Mouse (Mus musculus) kidney, embryonic 16.5 days (tissue): ENCODE measurements around the gene Prdm1. TPM values are rescaled to one million over a fixed set of nuclear protein-coding genes. Genes with fewer than 3 reads are reported as not detected.
A peak's percentile ranks its signal among the peaks of the same experiment; 100 is the strongest.

Experiments used
- ATAC-seq: fragments of 200-750 bp; cut with Nextera tagmentation; 2 replicates; pipeline ENCODE4 v1.8.0; 2017; ENCODE audit warnings: moderate TSS enrichment; ENCODE audit not compliant: low FRiP score, low TSS enrichment
- H3K27ac ChIP-seq: fragments of 300-500 bp; sonication (generic); 2 replicates; pipeline ENCODE4 v1.5.1; 2014; ENCODE audit warnings: low read length
- H3K27me3 ChIP-seq: fragments of 300-500 bp; sonication (generic); 2 replicates; pipeline ENCODE4 v1.6.1; 2014; ENCODE audit warnings: low read length, control low read depth, mixed read lengths; ENCODE audit not compliant: insufficient read depth
- H3K36me3 ChIP-seq: fragments of 300-500 bp; sonication (generic); 2 replicates; pipeline ENCODE4 v1.6.1; 2014; ENCODE audit warnings: low read length, control low read depth, mixed read lengths; ENCODE audit not compliant: insufficient read depth
- H3K4me1 ChIP-seq: fragments of 300-500 bp; sonication (generic); 2 replicates; pipeline ENCODE4 v1.6.1; 2014; ENCODE audit warnings: low read length, control low read depth, mixed read lengths; ENCODE audit not compliant: insufficient read depth
- H3K4me2 ChIP-seq: fragments of 300-500 bp; sonication (generic); replicated peaks from 2 replicates; pipeline ENCODE4 v1.6.1; 2014; ENCODE audit warnings: low read depth, low read length
- H3K4me3 ChIP-seq: fragments of 300-500 bp; sonication (generic); 2 replicates; pipeline ENCODE4 v1.5.1; 2014; ENCODE audit warnings: mild to moderate bottlenecking, low read length
- H3K9ac ChIP-seq: fragments of 300-500 bp; sonication (generic); replicated peaks from 2 replicates; pipeline ENCODE4 v1.6.1; 2014; ENCODE audit warnings: low read length
- H3K9me3 ChIP-seq: fragments of 300-500 bp; sonication (generic); 2 replicates; pipeline ENCODE4 v1.6.1; 2016; ENCODE audit warnings: low read length, control low read depth
- WGBS: fragments of 180-500 bp; shearing (Covaris S2); extraction: QIAGEN DNeasy Blood & Tissue Kit; methylation state at CpG from one replicate; pipeline ENCODE4 v1.1.7; 2014; 5-methylcytosine and 5-hydroxymethylcytosine counted together
- polyA plus RNA-seq: library from polyadenylated mRNA; unstranded; fragments of >200 nt; fragmentation: Nextera tagmentation; extraction: Ambion mirVana; gene quantifications from 2 replicates; pipeline ENCODE4 v1.2.1, GENCODE M21; 2015

Prdm1 gene
- polyA plus RNA-seq, 1 experiment from 2014 or later: 2.9 TPM

DNA sequence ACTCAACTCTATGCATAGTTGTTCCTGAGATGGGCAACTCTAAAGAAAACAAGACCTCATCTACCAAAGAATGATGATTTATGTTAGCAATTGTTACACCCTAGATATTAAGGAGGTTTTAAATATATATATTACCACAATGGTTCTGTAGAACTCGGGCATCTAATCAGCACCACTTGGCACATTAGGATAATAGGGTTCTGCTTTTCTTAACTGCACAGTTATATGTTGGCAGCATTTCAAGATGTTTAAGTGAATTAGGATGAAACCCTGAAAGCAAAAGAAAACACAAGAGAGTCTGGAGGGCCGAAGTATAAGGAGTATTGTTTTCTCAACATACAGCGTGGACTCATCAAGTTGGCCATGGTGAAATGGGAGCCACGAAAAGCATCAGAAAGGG, 92.3 kb downstream of the Prdm1 start:
- H3K4me3 ChIP-seq: no peak overlapping the region
- H3K9me3 ChIP-seq: no peaks in the 10 kb centered on the region
- H3K27me3 ChIP-seq: no peaks in the 10 kb centered on the region
- 81% methylated on average over 4 of the region's 4 CpGs for WGBS
- no peak overlapping the region for H3K27ac ChIP-seq
- no peak overlapping the region for H3K4me2 ChIP-seq
- no peaks in the 10 kb centered on the region for H3K4me1 ChIP-seq
- H3K9ac ChIP-seq: no peak overlapping the region
- no peaks in the 10 kb centered on the region for H3K36me3 ChIP-seq
- no peak for ATAC-seq

DNA sequence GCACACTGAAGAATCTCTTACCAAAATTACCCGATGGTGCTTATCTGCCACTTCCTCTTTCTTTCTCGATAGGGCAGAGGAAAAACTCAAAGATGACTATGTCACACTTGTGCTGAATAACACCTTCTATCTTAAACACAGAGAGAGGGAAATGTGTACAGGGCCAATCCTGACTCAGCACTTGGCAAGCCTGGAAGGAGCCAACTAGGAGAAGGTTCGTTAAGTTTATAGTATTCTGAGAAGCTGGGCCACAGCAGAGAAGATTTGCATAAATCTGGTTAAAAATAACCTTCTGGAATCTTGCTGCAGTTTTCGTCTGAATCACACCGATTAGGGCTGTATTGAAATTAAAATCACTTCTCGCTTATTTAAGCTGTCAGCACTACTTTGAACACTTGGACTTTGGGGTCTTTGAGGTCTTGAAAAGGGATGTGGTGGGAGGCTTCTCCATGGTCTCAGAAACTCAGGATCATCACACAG, 93.6 kb downstream of the Prdm1 start:
- H3K27me3 ChIP-seq: no peaks in the 10 kb centered on the region
- H3K27ac ChIP-seq: no peak overlapping the region
- no peak overlapping the region for H3K9ac ChIP-seq
- ATAC-seq: no peak
- H3K4me3 ChIP-seq: no peak overlapping the region
- 64% methylated on average over 6 of the region's 6 CpGs for WGBS
- H3K36me3 ChIP-seq: no peaks in the 10 kb centered on the region
- no peaks in the 10 kb centered on the region for H3K9me3 ChIP-seq
- H3K4me1 ChIP-seq: no peaks in the 10 kb centered on the region
- no peak overlapping the region for H3K4me2 ChIP-seq

DNA sequence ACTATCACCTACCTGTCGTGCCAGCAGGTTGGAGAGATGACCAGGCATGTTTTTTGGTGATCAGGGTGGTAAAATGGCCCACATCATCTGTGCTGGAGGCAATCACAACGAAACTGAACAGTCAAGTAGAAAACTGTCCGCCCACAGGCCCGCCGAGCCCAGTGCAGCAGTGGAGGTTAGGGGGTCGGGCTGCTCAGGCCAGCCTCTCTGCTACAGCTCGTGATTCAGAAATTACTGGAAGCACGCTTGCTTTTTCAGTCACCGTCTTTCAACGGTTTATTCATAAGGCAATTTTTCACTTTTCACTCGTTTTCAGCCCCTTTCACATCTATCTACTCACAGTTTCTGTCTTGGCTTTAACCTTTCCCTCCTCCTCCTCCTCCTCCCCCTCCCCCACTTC, 96.1 kb downstream of the Prdm1 start:
- Histone ChIP-seq H3K4me1 (no peaks in the 10 kb centered on the region), H3K4me3 (no peak overlapping the region), H3K4me2 (no peak overlapping the region), H3K9me3 (no peaks in the 10 kb centered on the region), H3K27me3 (no peaks in the 10 kb centered on the region), H3K27ac (no peak overlapping the region), H3K9ac (no peak overlapping the region), H3K36me3 (no peaks in the 10 kb centered on the region)
- no peak for ATAC-seq
- 55% methylated on average over 11 of the region's 11 CpGs for WGBS

DNA sequence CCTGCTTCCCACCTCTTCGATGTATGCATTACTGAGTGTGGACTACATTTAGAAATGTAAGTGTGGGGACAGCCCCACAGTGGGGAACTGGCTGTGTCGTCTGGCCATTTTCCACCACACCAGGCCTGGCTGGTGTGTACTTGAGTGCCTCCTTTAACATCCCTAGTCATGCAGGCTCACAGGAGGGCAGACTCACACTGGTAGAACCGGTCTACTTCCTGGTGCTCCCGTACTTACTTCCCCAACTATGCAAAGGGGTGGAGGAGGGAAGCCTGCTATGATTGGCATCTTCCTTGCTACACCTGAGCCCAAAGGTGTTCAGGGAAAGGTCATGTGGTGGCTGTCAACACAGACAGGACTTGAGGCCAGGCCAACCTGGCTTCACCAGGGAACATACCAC, 96.6 kb downstream of the Prdm1 start:
- H3K9me3 ChIP-seq: no peaks in the 10 kb centered on the region
- no peak overlapping the region for H3K4me3 ChIP-seq
- H3K27ac ChIP-seq: no peak overlapping the region
- H3K27me3 ChIP-seq: no peaks in the 10 kb centered on the region
- WGBS: 82% methylated on average over 4 of the region's 4 CpGs
- H3K4me2 ChIP-seq: no peak overlapping the region
- ATAC-seq: peak; percentile 62; the same call in 1 of the 2 replicates
- H3K36me3 ChIP-seq: no peaks in the 10 kb centered on the region
- H3K9ac ChIP-seq: no peak overlapping the region
- no peaks in the 10 kb centered on the region for H3K4me1 ChIP-seq

DNA sequence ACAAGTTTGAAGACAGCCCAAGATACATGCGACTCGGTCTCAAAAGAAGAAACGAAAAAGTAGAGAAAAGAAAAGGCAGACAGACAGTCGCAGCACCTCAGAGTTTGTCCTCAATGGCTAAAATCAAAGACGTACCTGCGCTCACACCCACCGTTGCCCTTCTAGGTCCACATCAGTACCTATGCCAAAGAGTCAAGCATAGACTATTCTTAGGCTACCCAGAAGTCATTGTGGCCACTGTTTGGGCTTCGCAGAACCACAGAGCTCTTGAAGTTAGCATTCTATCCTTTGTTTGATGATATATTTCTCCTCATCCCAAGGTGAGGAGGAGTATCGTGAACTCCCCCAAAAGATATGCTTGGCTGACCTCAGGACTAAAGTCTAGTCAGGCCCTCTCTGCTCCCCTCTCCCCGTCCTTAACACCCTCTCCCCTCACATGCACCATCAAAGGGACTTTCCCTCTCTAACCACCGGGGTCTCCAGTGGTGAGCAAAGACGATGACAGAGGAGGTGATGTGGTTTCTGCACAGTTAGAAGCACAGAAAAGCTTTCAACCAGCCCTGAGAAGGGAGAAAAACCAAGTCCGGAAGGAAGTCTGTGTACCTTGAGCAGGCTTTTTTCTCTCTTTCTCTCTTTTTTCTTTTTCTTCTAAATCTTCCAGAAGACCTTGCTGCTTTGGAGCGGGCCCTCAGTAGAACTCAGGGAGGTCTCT, 99.0 kb downstream of the Prdm1 start:
- Histone ChIP-seq H3K4me3 (no peak overlapping the region), H3K4me1 (no peaks in the 10 kb centered on the region)
- WGBS: 85% methylated on average over 14 of the region's 14 CpGs

DNA sequence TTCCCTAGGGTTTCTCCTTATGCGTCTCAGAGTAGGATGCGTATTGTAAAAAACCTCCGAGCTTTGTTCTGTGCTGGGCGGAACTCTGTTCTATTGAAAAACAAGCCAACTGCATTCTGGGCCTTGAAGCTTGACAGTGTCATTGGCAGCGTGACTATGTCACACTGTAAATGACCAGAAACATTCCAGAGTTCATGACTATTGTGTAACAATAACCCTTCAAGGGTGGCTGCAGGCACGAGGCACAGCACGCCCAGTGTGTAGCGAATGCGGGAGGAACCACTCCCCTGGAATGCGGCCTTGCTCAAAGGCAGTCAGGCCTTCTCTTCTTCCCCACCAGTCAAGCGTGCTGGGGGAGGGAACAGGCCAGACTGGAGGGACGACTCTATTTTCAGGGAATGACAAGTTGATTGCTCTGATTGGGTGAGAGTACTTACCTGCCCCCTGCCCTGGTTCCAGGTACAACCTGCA, 100.4 kb downstream of the Prdm1 start:
- no peaks in the 10 kb centered on the region for H3K27me3 ChIP-seq
- H3K9me3 ChIP-seq: no peaks in the 10 kb centered on the region
- no peaks in the 10 kb centered on the region for H3K4me1 ChIP-seq
- peak overlapping the region; percentile 13; the same call in 1 of the 2 replicates for H3K4me2 ChIP-seq
- 42% methylated on average over 12 of the region's 12 CpGs for WGBS
- H3K9ac ChIP-seq: no peak overlapping the region
- H3K4me3 ChIP-seq: no peak overlapping the region
- no peaks in the 10 kb centered on the region for H3K36me3 ChIP-seq
- peak; percentile 94 for ATAC-seq
- peak overlapping the region; percentile 41 for H3K27ac ChIP-seq

More for the DNA sequence above, 99.0 kb downstream of the Prdm1 start:
- H3K27me3 ChIP-seq: no peaks in the 10 kb centered on the region
- H3K4me2 ChIP-seq: no peak overlapping the region
- ATAC-seq: no peak
- no peak overlapping the region for H3K9ac ChIP-seq
- H3K27ac ChIP-seq: no peak overlapping the region
- no peaks in the 10 kb centered on the region for H3K9me3 ChIP-seq
- no peaks in the 10 kb centered on the region for H3K36me3 ChIP-seq

DNA sequence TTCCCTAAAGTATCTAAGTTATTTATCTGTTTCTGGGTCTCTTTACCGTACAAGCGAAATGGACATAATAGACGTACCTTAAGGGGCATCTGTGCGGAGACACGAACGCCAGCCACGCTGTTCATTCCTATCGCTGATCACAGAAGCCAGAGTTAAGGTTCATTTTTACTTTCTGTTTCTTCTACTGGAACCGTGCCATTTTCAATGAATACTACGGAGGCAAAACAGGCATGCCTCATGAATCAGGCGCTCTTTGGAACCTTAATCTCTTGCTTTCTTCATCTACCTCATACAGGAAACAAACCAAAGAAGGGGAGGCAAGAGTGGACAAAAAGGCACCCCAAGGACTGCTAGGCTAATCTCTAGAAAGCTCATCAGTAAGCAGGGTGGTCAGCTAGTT, 100.9 kb downstream of the Prdm1 start:
- 68% methylated on average over 11 of the region's 11 CpGs for WGBS
- no peak; the same call in 1 of the 2 replicates for ATAC-seq
- H3K27ac ChIP-seq: peak overlapping the region; percentile 41

DNA sequence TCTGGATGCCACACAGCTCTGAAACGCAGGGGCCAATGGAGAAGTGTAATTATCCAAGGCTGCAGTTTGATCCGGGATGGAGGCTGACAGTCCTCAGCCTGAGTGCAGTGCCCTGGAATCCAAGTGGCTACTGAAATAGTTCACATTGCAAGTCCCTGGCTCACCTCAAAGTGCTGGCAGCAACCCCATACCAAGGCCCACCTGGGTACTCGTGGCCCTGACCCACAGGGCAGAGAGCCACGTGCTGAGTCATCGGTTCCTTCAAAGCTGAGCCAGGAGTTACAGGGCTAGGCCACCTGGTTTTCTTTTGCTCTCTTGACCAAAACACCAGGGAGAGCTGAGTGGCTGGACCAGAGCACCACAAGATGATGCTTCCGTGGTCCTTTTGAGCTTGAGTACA, 103.3 kb downstream of the Prdm1 start:
- no peak for ATAC-seq
- no peaks in the 10 kb centered on the region for H3K27me3 ChIP-seq
- H3K4me3 ChIP-seq: no peak overlapping the region
- no peak overlapping the region for H3K4me2 ChIP-seq
- H3K27ac ChIP-seq: no peak overlapping the region
- no peak overlapping the region for H3K9ac ChIP-seq
- no peaks in the 10 kb centered on the region for H3K36me3 ChIP-seq
- H3K4me1 ChIP-seq: no peaks in the 10 kb centered on the region
- no peaks in the 10 kb centered on the region for H3K9me3 ChIP-seq
- WGBS: 66% methylated on average over 6 of the region's 6 CpGs

More for the DNA sequence above, 100.9 kb downstream of the Prdm1 start:
- no peak overlapping the region for H3K9ac ChIP-seq
- peak overlapping the region; percentile 13; the same call in 1 of the 2 replicates for H3K4me2 ChIP-seq
- H3K4me1 ChIP-seq: no peaks in the 10 kb centered on the region
- H3K9me3 ChIP-seq: no peaks in the 10 kb centered on the region
- no peaks in the 10 kb centered on the region for H3K27me3 ChIP-seq
- H3K4me3 ChIP-seq: no peak overlapping the region
- no peaks in the 10 kb centered on the region for H3K36me3 ChIP-seq

DNA sequence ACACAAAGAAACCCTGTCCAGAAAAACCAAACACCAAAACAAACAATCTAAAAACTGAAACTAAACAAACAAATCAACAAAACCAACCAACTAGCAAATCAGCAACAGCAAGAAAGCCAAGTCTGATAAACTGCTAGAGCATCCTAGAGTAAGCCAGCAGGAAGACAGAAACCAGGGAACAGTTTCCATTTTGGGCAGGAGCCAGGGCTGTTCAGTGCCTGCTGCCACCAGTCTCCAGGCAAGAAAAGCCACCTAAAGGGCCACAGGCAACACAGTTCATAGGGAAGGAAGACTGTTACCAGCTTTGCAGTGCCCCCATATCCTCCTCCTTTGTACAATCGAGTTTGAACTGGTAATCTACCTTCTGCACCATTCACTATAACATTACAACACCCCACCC, 106.4 kb downstream of the Prdm1 start:
- Histone ChIP-seq H3K36me3 (no peaks in the 10 kb centered on the region), H3K27me3 (no peaks in the 10 kb centered on the region), H3K27ac (no peak overlapping the region), H3K4me2 (no peak overlapping the region), H3K9me3 (no peaks in the 10 kb centered on the region), H3K4me1 (no peaks in the 10 kb centered on the region), H3K4me3 (no peak overlapping the region), H3K9ac (no peak overlapping the region)
- ATAC-seq: no peak
- 57% methylated on average over 1 of the region's 1 CpGs for WGBS

DNA sequence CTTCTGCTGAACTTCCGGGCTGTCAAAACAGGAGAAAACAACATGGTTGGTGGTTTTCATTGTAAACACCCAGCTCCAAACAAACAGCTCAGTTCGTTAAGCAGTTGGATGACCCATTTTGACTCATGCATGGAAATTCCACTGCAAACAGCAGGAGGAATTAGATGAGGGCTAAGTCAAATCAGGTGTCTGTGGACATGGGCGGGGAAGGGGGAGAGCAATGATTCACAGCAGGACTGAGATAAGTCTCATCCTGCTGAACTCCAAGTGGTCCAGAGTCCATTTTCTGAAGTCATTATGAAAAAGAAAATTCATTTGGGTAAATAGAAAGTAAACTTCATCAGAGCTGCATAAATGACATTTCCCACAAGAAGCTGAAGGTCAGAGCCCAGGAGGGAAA, 108.1 kb downstream of the Prdm1 start:
- Histone ChIP-seq H3K9ac (no peak overlapping the region), H3K4me1 (no peaks in the 10 kb centered on the region), H3K9me3 (no peaks in the 10 kb centered on the region), H3K36me3 (no peaks in the 10 kb centered on the region), H3K4me3 (no peak overlapping the region), H3K27me3 (no peaks in the 10 kb centered on the region), H3K4me2 (no peak overlapping the region), H3K27ac (no peak overlapping the region)
- no peak for ATAC-seq
- WGBS: 72% methylated on average over 3 of the region's 3 CpGs
